Mouse (Mus musculus) megakaryocyte, embryonic 14.5 days (primary cell): ENCODE measurements at regions not wholly inside any gene's neighbourhood (a gene's known extent, or its start where the extent isn't known, plus 50 kb on each side); places are given as distances from the start of the nearest gene placed in this dataset.

Experiments used
- FLI1 ChIP-seq: IDR thresholded peaks from 2 replicates; pipeline ENCODE4 v1.6.1; 2012; ENCODE audit warnings: low read length, inconsistent platforms, mixed read lengths
- GATA1 ChIP-seq: IDR thresholded peaks from 3 replicates; pipeline ENCODE4 v1.6.1; 2012; ENCODE audit warnings: mixed read lengths, low read length, inconsistent platforms, borderline replicate concordance

DNA sequence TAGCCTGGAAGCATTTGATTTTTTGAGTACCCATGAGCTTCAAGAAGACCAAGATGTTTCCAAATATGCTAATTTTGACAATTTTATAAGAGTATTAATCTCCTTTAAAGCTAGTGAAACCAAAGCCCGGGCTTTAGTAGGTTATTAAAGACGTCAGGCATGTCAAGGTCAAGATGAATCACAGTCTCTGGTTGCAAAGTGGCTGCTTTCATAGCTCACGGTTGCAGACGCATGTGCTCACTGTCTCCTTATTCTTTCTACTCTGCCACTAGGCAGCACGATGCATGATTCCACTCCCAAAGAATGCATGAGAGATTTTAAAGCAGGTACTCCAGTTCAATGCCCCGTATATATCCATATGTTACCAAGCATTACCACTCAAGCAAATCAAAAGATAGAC, 86.4 kb upstream of the Jade1 start:
- TF ChIP-seq FLI1: no peak
- TF ChIP-seq GATA1: no peak
